Mouse (Mus musculus) splenic B cell, adult 2 months (primary cell): ENCODE measurements around the gene Mtif3.

Source experiments
- DNase-seq: peaks from one replicate; pipeline ENCODE4 v3.0.0-alpha.2; 2011; ENCODE audit warnings: low read depth, low spot score
- H3K27me3 ChIP-seq: 2 replicates; pipeline ENCODE4 v1.6.1; 2012; ENCODE audit warnings: mild to moderate bottlenecking, low read length, moderate library complexity, mixed read lengths; ENCODE audit not compliant: control insufficient read depth, poor library complexity, insufficient read depth, severe bottlenecking
- H3K36me3 ChIP-seq: 2 replicates; pipeline ENCODE4 v1.6.1; 2012; ENCODE audit warnings: mild to moderate bottlenecking, low read length, moderate library complexity, mixed read lengths; ENCODE audit not compliant: control insufficient read depth, poor library complexity, insufficient read depth, severe bottlenecking

The Mtif3 gene

GRCm38 (mm10) chr5:146916273-146916672 is 47.3 kb downstream of the Mtif3 start:
- H3K27me3 ChIP-seq: no peaks in the 10 kb centered on the region
- no peaks in the 10 kb centered on the region for H3K36me3 ChIP-seq
- DNase-seq: no peak

DNA sequence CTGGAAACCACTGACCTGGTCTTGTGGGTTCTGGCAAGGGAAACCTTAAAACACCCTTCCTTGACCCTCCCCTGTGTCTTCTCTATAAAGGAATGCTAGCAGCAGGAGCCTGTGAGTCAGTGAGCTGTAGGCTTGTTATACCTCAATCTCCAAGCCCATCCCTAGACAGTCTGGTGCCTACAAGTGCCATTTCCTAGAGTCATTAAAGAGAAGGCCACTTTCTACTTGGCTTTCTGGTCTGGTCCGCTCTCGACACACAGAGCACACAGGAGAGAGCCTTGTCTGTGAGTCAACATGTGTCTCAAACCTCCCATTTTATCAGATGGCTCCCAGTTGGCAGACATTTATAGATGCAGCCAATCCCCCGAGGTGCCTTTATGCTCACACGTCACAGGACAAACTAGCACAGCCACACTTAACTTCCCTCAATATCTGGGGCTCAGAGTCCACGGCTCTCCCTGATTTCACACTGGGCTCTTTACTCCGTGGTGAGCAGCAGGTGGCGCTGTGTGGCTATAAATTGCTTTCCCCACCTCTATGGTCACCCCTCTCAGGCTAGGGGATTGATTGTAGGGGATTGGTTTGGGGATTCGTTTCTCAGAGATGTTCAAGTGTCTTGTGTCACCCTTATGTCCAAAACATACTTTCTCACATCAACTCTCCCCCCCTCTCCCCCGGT is 49.4 kb downstream of the Mtif3 start:
- no peaks in the 10 kb centered on the region for H3K27me3 ChIP-seq
- DNase-seq: peak; percentile 81

GRCm38 (mm10) chr5:146913355-146913754 is 50.2 kb downstream of the Mtif3 start:
- Histone ChIP-seq H3K36me3 (no peaks in the 10 kb centered on the region), H3K27me3 (no peaks in the 10 kb centered on the region)
- no peak for DNase-seq

More for the DNA sequence above, 49.4 kb downstream of the Mtif3 start:
- H3K36me3 ChIP-seq: no peaks in the 10 kb centered on the region

GRCm38 (mm10) chr5:146912206-146912605 is 51.4 kb downstream of the Mtif3 start:
- DNase-seq: peak; percentile 50
- no peaks in the 10 kb centered on the region for H3K36me3 ChIP-seq
- no peaks in the 10 kb centered on the region for H3K27me3 ChIP-seq

- H3K27me3 ChIP-seq: no peaks in the 10 kb centered on the region
- DNase-seq: no peak
- no peaks in the 10 kb centered on the region for H3K36me3 ChIP-seq
Observed at GRCm38 (mm10) chr5:146908629-146909028, 55.0 kb downstream of the Mtif3 start.

GRCm38 (mm10) chr5:146907533-146907932 is 56.1 kb downstream of the Mtif3 start:
- DNase-seq: no peak

GRCm38 (mm10) chr5:146905486-146906172 is 58.0 kb downstream of the Mtif3 start:
- DNase-seq: peak; percentile 86
- H3K27me3 ChIP-seq: no peaks in the 10 kb centered on the region
- no peaks in the 10 kb centered on the region for H3K36me3 ChIP-seq

More at GRCm38 (mm10) chr5:146907533-146907932, 56.1 kb downstream of the Mtif3 start:
- Histone ChIP-seq H3K36me3 (no peaks in the 10 kb centered on the region), H3K27me3 (no peaks in the 10 kb centered on the region)

DNA sequence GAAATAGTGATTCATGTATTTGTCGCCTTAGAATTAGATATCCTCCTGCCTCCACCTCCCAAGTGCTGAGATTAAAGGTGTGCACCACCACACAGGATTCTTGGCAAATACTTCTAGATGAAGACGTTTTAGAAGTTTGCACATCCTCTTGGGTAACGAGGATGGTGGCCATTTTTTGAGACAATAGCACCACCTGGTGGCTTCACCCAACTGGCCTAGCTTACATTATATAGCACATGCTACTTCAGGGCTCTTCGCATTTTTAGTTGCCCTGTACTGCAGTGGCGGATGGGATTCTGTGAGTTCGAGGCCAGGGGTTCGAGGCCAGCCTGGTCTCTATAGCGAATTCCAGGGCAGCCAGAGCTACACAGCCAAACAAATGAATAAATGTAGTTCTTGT is 59.2 kb downstream of the Mtif3 start:
- no peaks in the 10 kb centered on the region for H3K27me3 ChIP-seq
- peak; percentile 91 for DNase-seq
- no peaks in the 10 kb centered on the region for H3K36me3 ChIP-seq
